Mouse (Mus musculus) brain, embryonic 14.5 days (tissue): ENCODE data around the gene Slc7a15.

Experiments
- CTCF ChIP-seq: fragments of 200-500 bp; IDR thresholded peaks from 2 replicates; pipeline ENCODE4 v1.5.1; 2012; ENCODE audit warnings: inconsistent platforms, mild to moderate bottlenecking, moderate library complexity, borderline replicate concordance; ENCODE audit not compliant: insufficient read depth, insufficient read length; ENCODE audit errors: extremely low read depth
- POLR2A ChIP-seq: fragments of 200-500 bp; IDR thresholded peaks from 2 replicates; pipeline ENCODE4 v1.6.1; 2012; ENCODE audit warnings: mild to moderate bottlenecking, inconsistent platforms, borderline replicate concordance; ENCODE audit not compliant: poor library complexity, insufficient read depth, insufficient read length, severe bottlenecking; ENCODE audit errors: extremely low read depth

DNA sequence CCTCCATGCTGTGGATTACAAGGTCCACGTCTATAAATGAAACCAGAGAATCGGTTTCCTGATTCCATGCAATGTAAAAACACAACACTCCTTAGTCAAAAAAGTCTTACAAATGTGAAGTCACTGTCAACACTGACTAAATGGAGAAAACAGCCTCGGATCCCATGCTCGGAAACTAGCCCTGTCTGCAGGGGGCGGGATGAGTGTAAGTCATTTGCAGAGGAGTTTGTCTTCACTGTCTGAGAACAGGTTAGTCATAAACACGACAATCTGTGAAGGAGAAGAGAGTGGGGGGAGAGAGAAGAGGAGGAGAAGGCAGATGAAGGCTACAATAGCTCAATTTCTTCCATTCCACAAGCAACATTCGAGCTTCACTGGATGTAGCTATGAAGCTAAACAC lies 113.6 kb downstream of the Slc7a15 start:
- TF ChIP-seq POLR2A, result no peak
- TF ChIP-seq CTCF, result no peak
